Comparison of ENCODE assay signal across 8 mouse cellular contexts in the genomic region with DNA sequence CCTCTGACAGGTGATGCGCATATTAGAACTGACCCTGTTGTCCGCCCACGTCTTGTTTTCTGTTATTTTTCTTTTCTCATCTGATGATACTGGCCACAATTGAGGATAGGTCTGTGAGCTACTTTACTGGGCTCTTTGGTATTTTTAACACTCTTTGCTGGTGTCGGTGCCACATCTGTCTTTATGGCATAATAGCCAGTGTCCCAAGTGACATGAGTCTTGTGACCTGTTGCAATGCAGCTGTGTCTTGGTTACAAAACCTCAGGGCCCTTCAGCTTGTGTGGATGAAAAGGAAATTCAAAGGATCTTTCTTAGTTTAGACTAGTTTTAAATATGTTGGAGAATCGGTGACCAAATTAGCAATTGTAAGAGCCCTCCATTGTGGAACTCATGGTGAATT. TPM values are rescaled to one million over a fixed set of nuclear protein-coding genes. Genes with fewer than 3 reads are reported as not detected.
DNase-seq lines count a peak whose midpoint lies in the region; ATAC-seq and TF ChIP-seq lines count a peak whose summit lies in the region.

No protein-coding gene starts in this region.

- H3K27me3 ChIP-seq in lung, embryonic 14.5 days (ENCODE audit: insufficient read depth, low read length), result no peaks in the 10 kb centered on the region
- no peaks in the 10 kb centered on the region for H3K27me3 ChIP-seq in embryonic facial prominence, embryonic 14.5 days (replicated peaks; ENCODE audit: control insufficient read depth, insufficient read depth, low read length)
- no peaks in the 10 kb centered on the region for H3K27me3 ChIP-seq in limb, embryonic 14.5 days (ENCODE audit: control insufficient read depth, insufficient read depth, low read length)
- no peaks in the 10 kb centered on the region for H3K27me3 ChIP-seq in small intestine, adult 2 months (ENCODE audit: control insufficient read depth, insufficient read depth, low read length)

- peak overlapping the region; percentile 89 for H3K9ac ChIP-seq in lung, embryonic 14.5 days
- peak overlapping the region; percentile 95 for H3K9ac ChIP-seq in embryonic facial prominence, embryonic 14.5 days (ENCODE audit: low read depth, low read length)
- H3K9ac ChIP-seq in limb, embryonic 14.5 days (ENCODE audit: low read depth, low read length, severe bottlenecking), result peak overlapping the region; percentile 84

- peaks cover 12% of the 10 kb centered on the region; the same call in 1 of the 2 replicates for H3K4me1 ChIP-seq in lung, embryonic 14.5 days (ENCODE audit: insufficient read depth)
- H3K4me1 ChIP-seq in embryonic facial prominence, embryonic 14.5 days (ENCODE audit: control insufficient read depth, insufficient read depth, low read length), result peaks cover 8% of the 10 kb centered on the region
- peaks cover 13% of the 10 kb centered on the region for H3K4me1 ChIP-seq in limb, embryonic 14.5 days (ENCODE audit: control insufficient read depth, insufficient read depth, low read length)
- H3K4me1 ChIP-seq in small intestine, adult 2 months (ENCODE audit: control insufficient read depth, insufficient read depth, insufficient read length, low read length), result peaks cover 9% of the 10 kb centered on the region; the same call in 1 of the 2 replicates

- WGBS in lung, embryonic 14.5 days, result 33% methylated on average over 5 of the region's 5 CpGs
- 34% methylated on average over 5 of the region's 5 CpGs for WGBS in embryonic facial prominence, embryonic 14.5 days
- WGBS in limb, embryonic 14.5 days, result 31% methylated on average over 5 of the region's 5 CpGs
- WGBS in small intestine, adult 2 months, result 20% methylated on average over 5 of the region's 5 CpGs

- DNase-seq in lung, embryonic 14.5 days, result no peak
- no peak for DNase-seq in lung, postnatal 14 days
- no peak for DNase-seq in embryonic facial prominence, embryonic 14.5 days (ENCODE audit: low spot score)
- DNase-seq in limb, embryonic 14.5 days (ENCODE audit: low spot score), result no peak
- DNase-seq in urinary bladder, postnatal 4 days (ENCODE audit: low spot score in 2 of 2), result no peak
- DNase-seq in layer of hippocampus, postnatal 14 days (ENCODE audit: low spot score in 2 of 2), result no peak
- no peak for DNase-seq in left cerebral cortex, adult 8-10 months (ENCODE audit: low spot score in 2 of 2)

- TF ChIP-seq POLR2A in limb, embryonic 14.5 days (IDR thresholded peaks at IDR 0.05; ENCODE audit: borderline replicate concordance, extremely low read depth, insufficient read depth, insufficient read length), result no peak
- TF ChIP-seq POLR2A in small intestine, adult 2 months (IDR thresholded peaks at IDR 0.05; ENCODE audit: low read depth, low read length), result no peak

- no peak for TF ChIP-seq CTCF in lung, embryonic 14.5 days (IDR thresholded peaks at IDR 0.05; ENCODE audit: low read depth)
- no peak for TF ChIP-seq CTCF in small intestine, adult 2 months (IDR thresholded peaks at IDR 0.05; ENCODE audit: extremely low read depth, insufficient read length, insufficient replicate concordance, low read depth, low read length)

- no peaks in the 10 kb centered on the region for H3K36me3 ChIP-seq in lung, embryonic 14.5 days (ENCODE audit: insufficient read depth)
- H3K36me3 ChIP-seq in embryonic facial prominence, embryonic 14.5 days (ENCODE audit: control insufficient read depth, insufficient read depth, low read length), result no peaks in the 10 kb centered on the region
- 0 out of 2 replicates have a peak, but pooled peaks cover 8% of the 10 kb centered on the region for H3K36me3 ChIP-seq in limb, embryonic 14.5 days (ENCODE audit: control insufficient read depth, insufficient read depth, low read length)
- peaks cover 2% of the 10 kb centered on the region; the same call in 1 of the 2 replicates for H3K36me3 ChIP-seq in small intestine, adult 2 months (ENCODE audit: control insufficient read depth, insufficient read depth, low read length)

- H3K27ac ChIP-seq in lung, embryonic 14.5 days (ENCODE audit: low read depth), result no peak overlapping the region
- H3K27ac ChIP-seq in embryonic facial prominence, embryonic 14.5 days (replicated peaks; ENCODE audit: low read depth, low read length), result no peak overlapping the region
- H3K27ac ChIP-seq in limb, embryonic 14.5 days (replicated peaks; ENCODE audit: low read depth, low read length), result no peak overlapping the region
- no peak overlapping the region for H3K27ac ChIP-seq in small intestine, adult 2 months (ENCODE audit: insufficient read depth, low read depth, low read length)

- no peak for ATAC-seq in lung, embryonic 14.5 days (ENCODE audit: insufficient read depth)
- ATAC-seq in embryonic facial prominence, embryonic 14.5 days (ENCODE audit: low read depth), result no peak
- ATAC-seq in limb, embryonic 14.5 days (ENCODE audit: low FRiP score, low read depth), result no peak

- H3K4me2 ChIP-seq in lung, embryonic 14.5 days, result peak overlapping the region; percentile 82
- H3K4me2 ChIP-seq in embryonic facial prominence, embryonic 14.5 days (ENCODE audit: low read depth, low read length), result peak overlapping the region; percentile 88
- peak overlapping the region; percentile 83 for H3K4me2 ChIP-seq in limb, embryonic 14.5 days (replicated peaks; ENCODE audit: low read depth, low read length, severe bottlenecking)

- H3K4me3 ChIP-seq in lung, embryonic 14.5 days (ENCODE audit: low read depth, low read length), result peak overlapping the region; percentile 91
- peak overlapping the region; percentile 94 for H3K4me3 ChIP-seq in embryonic facial prominence, embryonic 14.5 days (ENCODE audit: low read depth, low read length)
- H3K4me3 ChIP-seq in limb, embryonic 14.5 days (replicated peaks; ENCODE audit: low read length), result peak overlapping the region; percentile 79
- H3K4me3 ChIP-seq in small intestine, adult 2 months (ENCODE audit: low read depth, low read length), result peak overlapping the region; percentile 91; the same call in 1 of the 2 replicates

- no peaks in the 10 kb centered on the region for H3K9me3 ChIP-seq in lung, embryonic 14.5 days (ENCODE audit: low read depth, low read length)
- no peaks in the 10 kb centered on the region for H3K9me3 ChIP-seq in embryonic facial prominence, embryonic 14.5 days (ENCODE audit: control insufficient read depth, low read length)
- H3K9me3 ChIP-seq in limb, embryonic 14.5 days (ENCODE audit: control insufficient read depth, low read length), result no peaks in the 10 kb centered on the region

RNA-seq across cellular contexts. Expression of a gene that starts 0.9 kb away (rescaled TPM):
- 34.7 and 39.4 TPM in 2 replicates for polyA plus RNA-seq in lung, embryonic 14.5 days (2014; fragmentation: Nextera tagmentation; extraction: Ambion mirVana)
- polyA plus RNA-seq in embryonic facial prominence, embryonic 14.5 days (2014; fragmentation: Nextera tagmentation; extraction: Ambion mirVana), result 31.0 and 32.2 TPM in 2 replicates
- 63.1 and 71.2 TPM in 2 replicates for polyA plus RNA-seq in limb, embryonic 14.5 days (2012; rRNA removed)
- polyA plus RNA-seq in limb, embryonic 14.5 days (2014; fragmentation: Nextera tagmentation; extraction: Ambion mirVana), result 32.0 and 39.3 TPM in 2 replicates
- polyA plus RNA-seq in small intestine, adult 2 months (2012; rRNA removed), result 23.4 and 49.6 TPM in 2 replicates
- 10 to 100 TPM; 49.8 to 57.8 TPM for total RNA-seq in layer of hippocampus, postnatal 14 days (2021)
- total RNA-seq in left cerebral cortex, adult 8-10 months (2022), result 10 to 100 TPM; 52.5 to 56.3 (median 55.9) TPM

RNA-seq across cellular contexts. Expression of a gene that starts 37.9 kb away (rescaled TPM):
- 85.8 and 92.8 TPM in 2 replicates for polyA plus RNA-seq in lung, embryonic 14.5 days (2014; fragmentation: Nextera tagmentation; extraction: Ambion mirVana)
- 79.5 and 82.2 TPM in 2 replicates for polyA plus RNA-seq in embryonic facial prominence, embryonic 14.5 days (2014; fragmentation: Nextera tagmentation; extraction: Ambion mirVana)
- 219 and 287 TPM in 2 replicates for polyA plus RNA-seq in limb, embryonic 14.5 days (2012; rRNA removed)
- 89.5 and 94.1 TPM in 2 replicates for polyA plus RNA-seq in limb, embryonic 14.5 days (2014; fragmentation: Nextera tagmentation; extraction: Ambion mirVana)
- polyA plus RNA-seq in small intestine, adult 2 months (2012; rRNA removed), result 185 and 340 TPM in 2 replicates
- 100 to 1,000 TPM in 1 of 2 experiments, 10 to 100 TPM in 1; 92.5 to 104 TPM for total RNA-seq in layer of hippocampus, postnatal 14 days (2021)
- 100 to 1,000 TPM; 105 to 110 (median 105) TPM for total RNA-seq in left cerebral cortex, adult 8-10 months (2022)

RNA-seq across cellular contexts. Expression of a gene that starts 49.3 kb away (rescaled TPM):
- 2.2 and 2.7 TPM in 2 replicates for polyA plus RNA-seq in lung, embryonic 14.5 days (2014; fragmentation: Nextera tagmentation; extraction: Ambion mirVana)
- 3.0 and 3.3 TPM in 2 replicates for polyA plus RNA-seq in embryonic facial prominence, embryonic 14.5 days (2014; fragmentation: Nextera tagmentation; extraction: Ambion mirVana)
- polyA plus RNA-seq in limb, embryonic 14.5 days (2012; rRNA removed), result 0.77 and 0.99 TPM in 2 replicates
- polyA plus RNA-seq in limb, embryonic 14.5 days (2014; fragmentation: Nextera tagmentation; extraction: Ambion mirVana), result 1.2 and 1.4 TPM in 2 replicates
- 5.1 and 23.5 TPM in 2 replicates for polyA plus RNA-seq in small intestine, adult 2 months (2012; rRNA removed)
- under 1 TPM; 0.53 to 0.86 TPM for total RNA-seq in layer of hippocampus, postnatal 14 days (2021)
- 1 to 10 TPM in 3 of 4 experiments, under 1 TPM in 1; 0.84 to 2.1 (median 1.5) TPM for total RNA-seq in left cerebral cortex, adult 8-10 months (2022)
